Mouse (Mus musculus) ES-E14 (cell line): Measurements from ENCODE around the gene Ambp.

Experiments used
- CHD2 ChIP-seq: IDR thresholded peaks from 2 replicates; pipeline ENCODE4 v1.6.1; 2014; ENCODE audit warnings: mild to moderate bottlenecking, low read depth, low read length, inconsistent platforms
- HCFC1 ChIP-seq: IDR thresholded peaks from 2 replicates; pipeline ENCODE4 v1.6.1; 2012; ENCODE audit warnings: low read length, inconsistent platforms, borderline replicate concordance; ENCODE audit not compliant: insufficient read depth

- TF ChIP-seq CHD2 (no peak), HCFC1 (no peak)
Measured at GRCm38 (mm10) chr4:63105651-63106050, 48.9 kb downstream of the Ambp start.
